ENCODE assay signal across 28 mouse cellular contexts in genomic region chr1:144307854-144308285, GRCm38 (mm10). TPM values are rescaled to one million over a fixed set of nuclear protein-coding genes. Genes with fewer than 3 reads are reported as not detected.
"Had no signal": no experiment of that assay in that cellular context is flagged by ENCODE, and none has a peak within 500 bp of the region (broad histone marks: within the 10 kb centered on the region; RNA-seq: fewer than 3 reads in every experiment).

No protein-coding gene starts in this region.

- H3K4me1 ChIP-seq: limb, embryonic 10.5 days; limb, embryonic 13.5 days; liver, embryonic 12.5 days; liver, embryonic 15.5 days; midbrain, embryonic 15.5 days; stomach, embryonic 15.5 days had no signal

- H3K36me3 ChIP-seq: limb, embryonic 10.5 days; limb, embryonic 13.5 days; liver, embryonic 12.5 days; liver, embryonic 15.5 days; midbrain, embryonic 12.5 days; midbrain, embryonic 15.5 days; stomach, embryonic 15.5 days had no signal

- H3K27ac ChIP-seq: limb, embryonic 10.5 days; limb, embryonic 13.5 days; liver, embryonic 12.5 days; liver, embryonic 15.5 days; midbrain, embryonic 12.5 days; midbrain, embryonic 15.5 days; stomach, embryonic 15.5 days had no signal

- H3K9ac ChIP-seq: limb, embryonic 13.5 days; liver, embryonic 12.5 days; liver, embryonic 15.5 days; midbrain, embryonic 12.5 days; midbrain, embryonic 15.5 days; stomach, embryonic 15.5 days had no signal

- H3K9me3 ChIP-seq: limb, embryonic 10.5 days; limb, embryonic 13.5 days; liver, embryonic 12.5 days; liver, embryonic 15.5 days; midbrain, embryonic 12.5 days; midbrain, embryonic 15.5 days; stomach, embryonic 15.5 days had no signal

- DNase-seq: kidney, adult 18-20 months; kidney, adult 9 months; kidney, postnatal 14 days; kidney, postnatal 4 days; layer of hippocampus, adult 9-11 months; liver; lung, adult 2 months; lung, postnatal 14 days; lung, postnatal 4 days; right cerebral cortex, adult 18-20 months; right cerebral cortex, postnatal 14 days; right cerebral cortex, postnatal 4 days; spleen, adult 18-20 months; thymus, postnatal 25 days had no signal

- H3K27me3 ChIP-seq: limb, embryonic 13.5 days; liver, embryonic 12.5 days; liver, embryonic 15.5 days; midbrain, embryonic 12.5 days; midbrain, embryonic 15.5 days; stomach, embryonic 15.5 days had no signal

- H3K4me3 ChIP-seq: limb, embryonic 10.5 days; limb, embryonic 13.5 days; liver, embryonic 12.5 days; liver, embryonic 15.5 days; midbrain, embryonic 12.5 days; midbrain, embryonic 15.5 days; myocyte; stomach, embryonic 15.5 days had no signal

RNA-seq across cellular contexts. Expression of gene Rgs1, which starts 58.8 kb away (rescaled TPM):
- total RNA-seq: layer of hippocampus, adult 18-20 months; layer of hippocampus, postnatal 25 days; left cerebral cortex, adult 18-20 months had no signal
- polyA plus RNA-seq: kidney, embryonic 16.5 days; limb, embryonic 10.5 days; midbrain, embryonic 12.5 days; midbrain, embryonic 15.5 days; myocyte; neural tube, embryonic 11.5 days; neural tube, embryonic 14.5 days had no signal
